ENCODE assay signal across 19 mouse cellular contexts in the genomic region with DNA sequence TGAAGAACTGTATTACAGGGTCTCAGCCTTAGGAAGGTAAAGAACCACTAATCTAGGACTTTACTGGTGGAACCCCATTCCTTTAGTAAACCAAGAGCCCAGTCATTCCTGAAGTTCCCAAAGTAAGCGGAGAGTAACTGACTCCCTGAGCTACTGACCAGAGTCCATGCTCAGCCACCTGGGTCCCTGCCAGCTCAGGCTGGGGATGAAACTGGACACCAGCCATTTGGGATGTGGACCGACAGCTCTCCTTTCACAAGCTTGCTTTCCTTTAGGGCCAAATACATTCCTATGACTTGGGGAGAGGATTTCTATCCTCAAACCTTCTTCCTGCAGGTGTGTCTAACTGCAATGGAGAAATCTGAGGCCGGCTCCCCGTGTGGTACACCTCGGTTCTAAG. TPM values are rescaled to one million over a fixed set of nuclear protein-coding genes. Genes with fewer than 3 reads are reported as not detected.
DNase-seq lines count a peak whose midpoint lies in the region; ATAC-seq lines count a peak whose summit lies in the region.
"Had no signal": no experiment of that assay in that cellular context is flagged by ENCODE, and none has a peak within 500 bp of the region (broad histone marks: within the 10 kb centered on the region; RNA-seq: fewer than 3 reads in every experiment).

No protein-coding gene starts in this region.

- peaks cover 4% of the 10 kb centered on the region; the same call in 1 of the 2 replicates for H3K4me1 ChIP-seq in heart, embryonic 10.5 days

- DNase-seq in heart, adult 18-20 months: peak; percentile 44 to 53
- no peak for DNase-seq in heart, embryonic 10.5 days (ENCODE audit: low spot score)
- DNase-seq in Muller cell, postnatal 12 days (ENCODE audit: inconsistent ontology term): peak; percentile 45
- DNase-seq in cerebellum, adult 9-10 months: peak; percentile 76
- DNase-seq in gastrocnemius, postnatal 25 days: peak; percentile 55
- no peak for DNase-seq in thymus, adult 18-20 months
- DNase-seq: lung, adult 18-20 months had no signal

- H3K27ac ChIP-seq in heart, embryonic 10.5 days: no peak overlapping the region
- H3K27ac ChIP-seq: stomach, postnatal 0 days had no signal

- 80% methylated on average over 5 of the region's 5 CpGs for WGBS in heart, embryonic 10.5 days

- H3K27me3 ChIP-seq in heart, embryonic 10.5 days (ENCODE audit: insufficient read depth, poor library complexity, severe bottlenecking): no peaks in the 10 kb centered on the region
- H3K27me3 ChIP-seq: Patski had no signal

- no peaks in the 10 kb centered on the region for H3K9me3 ChIP-seq in heart, embryonic 10.5 days

- no peak for ATAC-seq in megakaryocyte-erythroid progenitor cell, adult 5-6 weeks (replicated peaks; ENCODE audit: low FRiP score, low TSS enrichment, poor library complexity, severe bottlenecking)
- no peak for ATAC-seq in megakaryocyte progenitor cell, adult 5-6 weeks (replicated peaks; ENCODE audit: poor library complexity)
- ATAC-seq: CD4-positive, CD25-positive, alpha-beta regulatory T cell, adult 4 months; inflammation-experienced regulatory T-cells, adult 6 months; Patski had no signal

- peaks cover 25% of the 10 kb centered on the region for H3K36me3 ChIP-seq in heart, embryonic 10.5 days

- no peak overlapping the region for H3K4me3 ChIP-seq in heart, embryonic 10.5 days
- H3K4me3 ChIP-seq: erythroblast, embryonic 14.5 days had no signal

RNA-seq across cellular contexts. Expression of gene Limd2, which starts 13.7 kb away (rescaled TPM):
- total RNA-seq in heart, adult 18-20 months (2021): 10 to 100 TPM in 1 of 2 experiments, 1 to 10 TPM in 1; 3.5 to 12.3 TPM
- 172 and 261 TPM in 2 replicates for polyA plus RNA-seq in heart, embryonic 10.5 days (2016; fragmentation: Nextera tagmentation; extraction: Ambion mirVana)
- 1 to 10 TPM; 1.9 to 3.3 TPM for total RNA-seq in gastrocnemius, postnatal 25 days (2021)
- 12.0 and 18.5 TPM in 2 replicates for total RNA-seq in megakaryocyte-erythroid progenitor cell, adult 5-6 weeks (2014; fragmentation: Nextera tagmentation)
- total RNA-seq in megakaryocyte-erythroid progenitor cell, adult 5-6 weeks (2017): 4.4 and 5.9 TPM in 2 replicates
- 169 and 172 TPM in 2 replicates for total RNA-seq in megakaryocyte progenitor cell, adult 5-6 weeks (2015)
- 37.4 and 40.8 TPM in 2 replicates for total RNA-seq in megakaryocyte progenitor cell, adult 5-6 weeks (2017)

RNA-seq across cellular contexts. Expression of gene Gm10840, which starts 13.7 kb away (rescaled TPM):
- not detected for total RNA-seq in heart, adult 18-20 months (2021)
- polyA plus RNA-seq in heart, embryonic 10.5 days (2016; fragmentation: Nextera tagmentation; extraction: Ambion mirVana): not detected in 2 replicates
- total RNA-seq in gastrocnemius, postnatal 25 days (2021): not detected
- total RNA-seq in megakaryocyte-erythroid progenitor cell, adult 5-6 weeks (2014; fragmentation: Nextera tagmentation): not detected in 2 replicates
- total RNA-seq in megakaryocyte-erythroid progenitor cell, adult 5-6 weeks (2017): not detected in 2 replicates
- 2.6 and 4.4 TPM in 2 replicates for total RNA-seq in megakaryocyte progenitor cell, adult 5-6 weeks (2015)
- not detected in 2 replicates for total RNA-seq in megakaryocyte progenitor cell, adult 5-6 weeks (2017)
- total RNA-seq: adrenal gland, postnatal 36 days; gastrocnemius, postnatal 4 days; heart, postnatal 14 days had no signal
- polyA plus RNA-seq: CD4-positive, CD25-positive, alpha-beta regulatory T cell, adult 4 months; cortical plate, adult 2 months; erythroblast, embryonic 14.5 days; inflammation-experienced regulatory T-cells, adult 6 months; Patski; stomach, postnatal 0 days; urinary bladder, adult 2 months had no signal

RNA-seq across cellular contexts. Expression of gene Strada, which starts 27.6 kb away (rescaled TPM):
- total RNA-seq in heart, adult 18-20 months (2021): 1 to 10 TPM; 6.2 to 8.0 TPM
- polyA plus RNA-seq in heart, embryonic 10.5 days (2016; fragmentation: Nextera tagmentation; extraction: Ambion mirVana): 26.4 and 27.4 TPM in 2 replicates
- total RNA-seq in gastrocnemius, postnatal 25 days (2021): 10 to 100 TPM in 1 of 2 experiments, 1 to 10 TPM in 1; 9.8 to 10.2 TPM
- 20.3 and 29.6 TPM in 2 replicates for total RNA-seq in megakaryocyte-erythroid progenitor cell, adult 5-6 weeks (2014; fragmentation: Nextera tagmentation)
- 9.8 and 15.5 TPM in 2 replicates for total RNA-seq in megakaryocyte-erythroid progenitor cell, adult 5-6 weeks (2017)
- total RNA-seq in megakaryocyte progenitor cell, adult 5-6 weeks (2015): 27.0 and 31.6 TPM in 2 replicates
- total RNA-seq in megakaryocyte progenitor cell, adult 5-6 weeks (2017): 20.1 and 21.7 TPM in 2 replicates

RNA-seq across cellular contexts. Expression of gene Ccdc47, which starts 41.8 kb away (rescaled TPM):
- 10 to 100 TPM; 70.0 to 74.0 TPM for total RNA-seq in heart, adult 18-20 months (2021)
- polyA plus RNA-seq in heart, embryonic 10.5 days (2016; fragmentation: Nextera tagmentation; extraction: Ambion mirVana): 85.0 and 91.2 TPM in 2 replicates
- total RNA-seq in gastrocnemius, postnatal 25 days (2021): 10 to 100 TPM; 58.1 to 69.1 TPM
- total RNA-seq in megakaryocyte-erythroid progenitor cell, adult 5-6 weeks (2014; fragmentation: Nextera tagmentation): 33.8 and 41.7 TPM in 2 replicates
- 218 and 232 TPM in 2 replicates for total RNA-seq in megakaryocyte-erythroid progenitor cell, adult 5-6 weeks (2017)
- 41.7 and 51.3 TPM in 2 replicates for total RNA-seq in megakaryocyte progenitor cell, adult 5-6 weeks (2015)
- 138 and 195 TPM in 2 replicates for total RNA-seq in megakaryocyte progenitor cell, adult 5-6 weeks (2017)

RNA-seq across cellular contexts. Expression of gene Ddx42, which starts 42.4 kb away (rescaled TPM):
- total RNA-seq in heart, adult 18-20 months (2021): 10 to 100 TPM; 24.1 to 26.7 TPM
- 63.7 and 70.3 TPM in 2 replicates for polyA plus RNA-seq in heart, embryonic 10.5 days (2016; fragmentation: Nextera tagmentation; extraction: Ambion mirVana)
- 10 to 100 TPM; 20.2 to 20.7 TPM for total RNA-seq in gastrocnemius, postnatal 25 days (2021)
- total RNA-seq in megakaryocyte-erythroid progenitor cell, adult 5-6 weeks (2014; fragmentation: Nextera tagmentation): 65.1 and 66.6 TPM in 2 replicates
- total RNA-seq in megakaryocyte-erythroid progenitor cell, adult 5-6 weeks (2017): 82.7 and 126 TPM in 2 replicates
- total RNA-seq in megakaryocyte progenitor cell, adult 5-6 weeks (2015): 39.8 and 47.9 TPM in 2 replicates
- 68.8 and 101 TPM in 2 replicates for total RNA-seq in megakaryocyte progenitor cell, adult 5-6 weeks (2017)

Comparison
In these comparisons a context has a peak if more than half of its experiments do, and no peak if none do; other contexts are left out.
1. DNase-seq: peak in heart, adult 18-20 months (2 of 2), Muller cell, postnatal 12 days (single experiment), cerebellum, adult 9-10 months (single experiment) and gastrocnemius, postnatal 25 days (single experiment); none in heart, embryonic 10.5 days (single experiment) and thymus, adult 18-20 months (0 of 2).